Mouse (Mus musculus) CH12.LX (cell line): ENCODE measurements around the gene Ptprs. TPM values are rescaled to one million over a fixed set of nuclear protein-coding genes. Genes with fewer than 3 reads are reported as not detected.

ENCODE experiments used
- DNase-seq: peaks from one replicate; pipeline ENCODE4 v3.0.0-alpha.2; 2013; ENCODE audit errors: extremely low read depth
- H3K27ac ChIP-seq: 2 replicates; pipeline ENCODE4 v1.5.1; 2012; ENCODE audit warnings: low read depth, mild to moderate bottlenecking, control low read depth, moderate library complexity; ENCODE audit not compliant: insufficient read depth
- H3K27me3 ChIP-seq: replicated peaks from 2 replicates; pipeline ENCODE3; 2012; ENCODE audit warnings: inconsistent platforms
- H3K36me3 ChIP-seq, 2 experiments: replicated peaks in 1 of 2; 2 replicates each; pipeline versions ENCODE3 to v1.6.1; 2012; ENCODE audit warnings: inconsistent platforms in 1 of 2, low read length in 1 of 2, mild to moderate bottlenecking in 1 of 2, mixed read lengths in 1 of 2, moderate library complexity in 1 of 2; ENCODE audit not compliant: control insufficient read depth in 1 of 2, insufficient read depth in 1 of 2
- H3K4me1 ChIP-seq, 2 experiments: 2 replicates each; pipeline ENCODE4 v1.6.1; 2012; ENCODE audit warnings: inconsistent platforms in 1 of 2, moderate library complexity in 1 of 2; ENCODE audit not compliant: insufficient read depth in 2 of 2, control insufficient read depth in 1 of 2
- H3K4me2 ChIP-seq: 2 replicates; pipeline ENCODE4 v1.6.1; 2012; ENCODE audit warnings: low read depth, mild to moderate bottlenecking, control low read depth; ENCODE audit not compliant: poor library complexity, insufficient read depth, severe bottlenecking
- H3K4me3 ChIP-seq, 3 experiments: fragments of 150-350 bp in 1 of 3; sonication (generic) in 1 of 3; replicated peaks in 1 of 3; 2 replicates each; pipeline versions ENCODE3 to v1.5.1; 2011 to 2012; ENCODE audit warnings: low read depth in 2 of 3, low read length in 2 of 3, mild to moderate bottlenecking in 2 of 3, moderate library complexity in 2 of 3, control low read depth in 1 of 3, improper control_type of control experiment in 1 of 3, inconsistent platforms in 1 of 3, mixed read lengths in 1 of 3; ENCODE audit not compliant: poor library complexity in 1 of 3
- H3K79me2 ChIP-seq: replicated peaks from 2 replicates; pipeline ENCODE4 v1.6.1; 2012; ENCODE audit warnings: mild to moderate bottlenecking, moderate library complexity; ENCODE audit not compliant: control insufficient read depth, poor library complexity, insufficient read depth, severe bottlenecking; ENCODE audit errors: extremely low read depth
- H3K9ac ChIP-seq: 2 replicates; pipeline ENCODE4 v1.6.1; 2012; ENCODE audit warnings: low read depth, mild to moderate bottlenecking, control low read depth, moderate library complexity; ENCODE audit not compliant: insufficient read depth
- H3K9me3 ChIP-seq: replicated peaks from 2 replicates; pipeline ENCODE3; 2012; ENCODE audit warnings: low read length, inconsistent platforms, mixed read lengths
- CHD1 ChIP-seq: IDR thresholded peaks from 2 replicates; pipeline ENCODE4 v1.6.1; 2012; ENCODE audit warnings: low read depth, low read length, improper control_type of control experiment, inconsistent platforms
- CHD2 ChIP-seq: IDR thresholded peaks from 2 replicates; pipeline ENCODE4 v1.6.1; 2011; ENCODE audit warnings: low read length, improper control_type of control experiment
- CTCF ChIP-seq, 2 experiments: IDR thresholded peaks in 1 of 2; conservative IDR thresholded peaks in 1 of 2; 2 replicates each; pipeline ENCODE4 v1.5.1; 2011 to 2012; ENCODE audit warnings: low read depth in 2 of 2, low read length in 2 of 2, improper control_type of control experiment in 1 of 2, inconsistent platforms in 1 of 2, mild to moderate bottlenecking in 1 of 2, moderate library complexity in 1 of 2
- ETS1 ChIP-seq: conservative IDR thresholded peaks from 2 replicates; pipeline ENCODE4 v1.6.1; 2012; ENCODE audit warnings: low read depth, mild to moderate bottlenecking, inconsistent platforms, low read length, improper control_type of control experiment, moderate library complexity
- HCFC1 ChIP-seq: IDR thresholded peaks from 2 replicates; pipeline ENCODE4 v1.6.1; 2012; ENCODE audit warnings: low read depth, mild to moderate bottlenecking, inconsistent platforms, low read length, improper control_type of control experiment
- JUND ChIP-seq: conservative IDR thresholded peaks from 2 replicates; pipeline ENCODE4 v1.6.1; 2011; ENCODE audit warnings: low read depth, low read length, improper control_type of control experiment
- MEF2A ChIP-seq: IDR thresholded peaks from 2 replicates; pipeline ENCODE4 v1.6.1; 2014; ENCODE audit warnings: low read depth, mild to moderate bottlenecking, inconsistent platforms, low read length, improper control_type of control experiment, borderline replicate concordance
- MXI1 ChIP-seq: IDR thresholded peaks from 2 replicates; pipeline ENCODE4 v1.6.1; 2011; ENCODE audit warnings: mild to moderate bottlenecking, low read depth, low read length, improper control_type of control experiment
- POLR2AphosphoS2 ChIP-seq: IDR thresholded peaks from 2 replicates; pipeline ENCODE4 v1.6.1; 2011; ENCODE audit warnings: low read depth, low read length, improper control_type of control experiment
- SIN3A ChIP-seq: IDR thresholded peaks from 2 replicates; pipeline ENCODE4 v1.6.1; 2012; ENCODE audit warnings: low read length, improper control_type of control experiment, inconsistent platforms
- SMC3 ChIP-seq: IDR thresholded peaks from 2 replicates; pipeline ENCODE4 v1.6.1; 2011; ENCODE audit warnings: low read depth, low read length, improper control_type of control experiment
- TCF12 ChIP-seq: IDR thresholded peaks from 2 replicates; pipeline ENCODE4 v1.6.1; 2014; ENCODE audit warnings: low read depth, mild to moderate bottlenecking, inconsistent platforms, low read length, improper control_type of control experiment
- USF2 ChIP-seq: conservative IDR thresholded peaks from 2 replicates; pipeline ENCODE4 v1.6.1; 2011; ENCODE audit warnings: low read depth, low read length, improper control_type of control experiment
- ZC3H11A ChIP-seq: IDR thresholded peaks from 2 replicates; pipeline ENCODE4 v1.6.1; 2012; ENCODE audit warnings: low read depth, mild to moderate bottlenecking, inconsistent platforms, low read length, improper control_type of control experiment
- ZMIZ1 ChIP-seq: IDR thresholded peaks from 2 replicates; pipeline ENCODE4 v1.6.1; 2012; ENCODE audit warnings: low read depth, mild to moderate bottlenecking, inconsistent platforms, low read length, improper control_type of control experiment
- ZNF384 ChIP-seq: IDR thresholded peaks from 2 replicates; pipeline ENCODE4 v1.6.1; 2012; ENCODE audit warnings: low read depth, low read length, improper control_type of control experiment, inconsistent platforms
- dilution Hi-C: fragments of 300-500 bp; cut with MboI; formaldehyde crosslinking; loops from 2 replicates; pipeline ENCODE4 v1.14.3; 2020; ENCODE audit warnings: low sequenced_read_pairs; ENCODE audit not compliant: extremely low pct_unique_long_range_greater_than_20kb, extremely low pct_ligation_motif_present
- in situ Hi-C: fragments of 300-500 bp; cut with MboI; formaldehyde crosslinking; loops from 3 replicates; pipeline ENCODE4 v1.14.3; 2019; ENCODE audit warnings: low sequenced_read_pairs, low pct_ligation_motif_present, low pct_unique_long_range_greater_than_20kb, mixed read lengths
- polyA plus RNA-seq: library from polyadenylated mRNA; unstranded; fragments of >175 nt; gene quantifications from 2 replicates; pipeline ENCODE4 v1.2.1, GENCODE M21; 2012; ENCODE audit warnings: low read depth; ENCODE audit not compliant: insufficient read length
- total RNA-seq, 2 experiments: library from RNA; depleted of rRNA; stranded (reverse); fragments of 300-350 nt in 1 of 2; fragments of >200 nt in 1 of 2; gene quantifications; 2 replicates each; pipeline ENCODE4 v1.2.3; 2012 to 2014

Gene Ptprs
- total and polyA plus RNA-seq, 3 experiments: 11.3 to 41.1 (median 27.0) TPM

DNA sequence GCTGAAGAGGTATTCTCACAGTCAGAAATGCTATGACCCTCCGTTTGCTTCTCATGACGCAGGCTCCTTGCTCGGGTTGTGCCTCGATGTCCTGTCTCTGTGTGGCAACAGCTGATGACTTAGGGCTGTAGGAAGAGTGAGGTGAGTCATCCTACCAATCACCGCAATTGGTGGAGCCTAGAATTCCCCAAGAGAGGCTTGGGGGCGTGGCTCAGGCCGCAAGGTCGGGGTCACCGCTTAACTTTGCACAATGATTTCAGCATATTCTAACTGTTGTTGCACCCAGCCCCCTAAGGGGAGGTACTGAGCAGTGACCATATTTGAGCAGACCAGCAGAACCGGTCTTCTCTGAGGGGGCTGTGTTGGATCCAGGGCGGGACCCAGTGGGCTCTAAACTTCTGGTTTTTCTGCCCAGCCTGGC is 1.9 kb upstream of the Ptprs start:
- Histone ChIP-seq H3K4me3 (peak overlapping the region in 1 of 3 experiments; percentile 7), H3K27me3 (peaks cover 19% of the 10 kb centered on the region), H3K79me2 (peaks cover 4% of the 10 kb centered on the region; the same call in 1 of the 2 replicates), H3K4me2 (peak overlapping the region; percentile 65), H3K4me1 (peaks cover 19 to 47% of the 10 kb centered on the region in 2 experiments), H3K9ac (no peak overlapping the region), H3K27ac (peak overlapping the region; percentile 42), H3K36me3 (peaks cover 0 to 3% of the 10 kb centered on the region in 2 experiments), H3K9me3 (peaks cover 21% of the 10 kb centered on the region)
- dilution Hi-C loops (no loop called here), in situ Hi-C loops (no loop called here)
- DNase-seq: peak; percentile 83
- peak; percentile 56; the same call in 1 of the 2 replicates for TF ChIP-seq ETS1
- TF ChIP-seq USF2: no peak
- no peak for TF ChIP-seq ZC3H11A
- TF ChIP-seq MEF2A: no peak
- 0 out of 2 replicates have a peak, but pooled peaks have one; percentile 3 for TF ChIP-seq JUND
- no peak for TF ChIP-seq SMC3

- Histone ChIP-seq H3K4me2 (no peak overlapping the region), H3K79me2 (peaks cover 4% of the 10 kb centered on the region; the same call in 1 of the 2 replicates), H3K27me3 (peaks cover 12% of the 10 kb centered on the region), H3K4me3 (no peak overlapping the region), H3K4me1 (peaks cover 19 to 47% of the 10 kb centered on the region in 2 experiments), H3K9me3 (peaks cover 23% of the 10 kb centered on the region), H3K9ac (no peak overlapping the region), H3K27ac (0 out of 2 replicates have a peak overlapping the region, but pooled peaks have one; percentile 42), H3K36me3 (peaks cover 0 to 5% of the 10 kb centered on the region in 2 experiments)
- no peak for TF ChIP-seq TCF12
- no peak for TF ChIP-seq CHD1
- no peak for TF ChIP-seq ZMIZ1
- TF ChIP-seq CHD2: no peak
- no peak for TF ChIP-seq CTCF (conservative IDR thresholded peaks at IDR 0.05 in 1 of 2, IDR thresholded peaks at IDR 0.05 in 1 of 2; ENCODE audit: low read depth in 2 of 2, low read length in 2 of 2)
- no peak for TF ChIP-seq ZNF384
- TF ChIP-seq MXI1: no peak
- no peak for TF ChIP-seq USF2
- TF ChIP-seq HCFC1: no peak
- TF ChIP-seq SIN3A: no peak
- TF ChIP-seq POLR2AphosphoS2: no peak
- in situ Hi-C loops (no loop called here), dilution Hi-C loops (no loop called here)
- DNase-seq: no peak
Measured at GRCm38 (mm10) chr17:56477191-56477818, 1.0 kb upstream of the Ptprs start.
